In the genomic region with DNA sequence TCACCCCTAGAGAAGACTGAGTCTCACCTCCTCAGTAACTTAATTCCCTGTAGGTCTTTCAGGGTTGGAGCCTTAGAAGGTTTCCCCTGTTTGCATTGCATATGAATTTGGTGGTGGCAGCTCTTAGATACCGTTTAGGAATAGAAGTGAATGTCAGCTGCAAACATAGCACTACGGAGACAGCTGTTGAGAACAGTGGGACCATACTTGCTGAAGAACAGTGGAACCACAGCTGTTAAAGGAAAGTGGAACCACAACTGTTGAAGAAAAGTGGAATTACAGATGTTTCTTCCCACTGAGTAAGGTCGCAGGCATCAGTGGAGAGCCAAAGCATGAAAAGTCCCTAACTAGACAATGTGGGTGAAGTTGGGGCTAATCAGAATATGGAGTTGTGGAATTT, we compare ENCODE assay signal across 25 mouse cellular contexts.
"Had no signal": no experiment of that assay in that cellular context is flagged by ENCODE, and none has a peak within 500 bp of the region (broad histone marks: within the 10 kb centered on the region; RNA-seq: fewer than 3 reads in every experiment).

No protein-coding gene starts in this region.

- H3K4me1 ChIP-seq: limb, embryonic 12.5 days had no signal

- H3K4me3 ChIP-seq: heart, adult 2 months; heart, embryonic 13.5 days; heart, embryonic 15.5 days; hindbrain, embryonic 13.5 days; hindbrain, embryonic 15.5 days; intestine, embryonic 15.5 days; layer of hippocampus, adult 2 months; left cerebral cortex, adult 2 months; limb, embryonic 10.5 days; limb, embryonic 12.5 days; liver, embryonic 13.5 days; liver, embryonic 15.5 days had no signal

- H3K4me2 ChIP-seq: heart, embryonic 11.5 days; heart, embryonic 13.5 days; heart, embryonic 15.5 days; hindbrain, embryonic 13.5 days; hindbrain, embryonic 15.5 days; intestine, embryonic 15.5 days; limb, embryonic 12.5 days; liver, embryonic 13.5 days; liver, embryonic 15.5 days had no signal

- DNase-seq: gastrocnemius, postnatal 10 days; gastrocnemius, postnatal 36 days; heart, adult 11 months; heart, adult 2 months; heart, postnatal 14 days; heart, postnatal 36 days; kidney, adult 18-20 months; kidney, adult 8-10 months; kidney, postnatal 10 days; kidney, postnatal 25 days; kidney, postnatal 4 days; liver, embryonic 13.5 days had no signal

- H3K36me3 ChIP-seq: heart, embryonic 15.5 days; hindbrain, embryonic 13.5 days; hindbrain, embryonic 15.5 days; intestine, embryonic 15.5 days; limb, embryonic 10.5 days; limb, embryonic 12.5 days had no signal

- H3K27me3 ChIP-seq: heart, embryonic 13.5 days; heart, embryonic 15.5 days; hindbrain, embryonic 13.5 days; hindbrain, embryonic 15.5 days; intestine, embryonic 15.5 days; limb, embryonic 12.5 days; liver, embryonic 13.5 days; liver, embryonic 15.5 days had no signal

- H3K9me3 ChIP-seq: heart, embryonic 13.5 days; heart, embryonic 15.5 days; hindbrain, embryonic 13.5 days; hindbrain, embryonic 15.5 days; intestine, embryonic 15.5 days; limb, embryonic 10.5 days; limb, embryonic 12.5 days; liver, embryonic 13.5 days; liver, embryonic 15.5 days had no signal

- ATAC-seq: hindbrain, postnatal 0 days; intestine, embryonic 15.5 days; intestine, postnatal 0 days had no signal

- H3K9ac ChIP-seq: heart, embryonic 13.5 days; heart, embryonic 15.5 days; hindbrain, embryonic 13.5 days; hindbrain, embryonic 15.5 days; intestine, embryonic 15.5 days; limb, embryonic 12.5 days; liver, embryonic 13.5 days; liver, embryonic 15.5 days had no signal

- H3K27ac ChIP-seq: heart, adult 2 months; heart, embryonic 13.5 days; heart, embryonic 15.5 days; hindbrain, embryonic 13.5 days; hindbrain, embryonic 15.5 days; hindbrain, postnatal 0 days; intestine, embryonic 15.5 days; layer of hippocampus, adult 2 months; left cerebral cortex, adult 2 months; limb, embryonic 10.5 days; limb, embryonic 12.5 days; liver, embryonic 13.5 days; liver, embryonic 15.5 days had no signal
